Mouse (Mus musculus) C2C12 (cell line): ENCODE measurements around the gene Perp. TPM values are rescaled to one million over a fixed set of nuclear protein-coding genes. Genes with fewer than 3 reads are reported as not detected.

Source experiments
- H3K27me3 ChIP-seq: one replicate; pipeline ENCODE4 v1.6.1; 2011; ENCODE audit not compliant: control insufficient read depth, insufficient read depth, insufficient read length
- H3K36me3 ChIP-seq: one replicate; pipeline ENCODE4 v1.6.1; 2011; ENCODE audit not compliant: control insufficient read depth, insufficient read depth
- H3K4me3 ChIP-seq: one replicate; pipeline ENCODE4 v1.5.1; 2011; ENCODE audit warnings: mild to moderate bottlenecking, control low read depth; ENCODE audit not compliant: poor library complexity, insufficient read depth, severe bottlenecking
- H3K79me2 ChIP-seq: one replicate; pipeline ENCODE4 v1.6.1; 2011; ENCODE audit not compliant: control insufficient read depth, insufficient read depth
- H3K79me3 ChIP-seq: one replicate; pipeline ENCODE4 v1.6.1; 2011; ENCODE audit warnings: low read depth, control low read depth
- H3ac ChIP-seq: one replicate; pipeline ENCODE3; 2011; ENCODE audit warnings: low read depth; ENCODE audit not compliant: control insufficient read depth, insufficient read length
- CEBPB ChIP-seq: IDR thresholded peaks from one replicate; pipeline ENCODE4 v1.6.1; 2011; ENCODE audit warnings: low read depth, mild to moderate bottlenecking, control low read depth, moderate library complexity
- CTCF ChIP-seq: IDR thresholded peaks from one replicate; pipeline ENCODE4 v1.5.1; 2011; ENCODE audit not compliant: control insufficient read depth, insufficient read depth, insufficient read length
- FOSL1 ChIP-seq: IDR thresholded peaks from one replicate; pipeline ENCODE4 v1.8.0; 2011; ENCODE audit warnings: mild to moderate bottlenecking, low read length; ENCODE audit not compliant: poor library complexity, insufficient read depth, severe bottlenecking
- MAX ChIP-seq: IDR thresholded peaks from one replicate; pipeline ENCODE4 v1.6.1; 2011; ENCODE audit warnings: mild to moderate bottlenecking, control low read depth
- MYOD1 ChIP-seq: IDR thresholded peaks from one replicate; pipeline ENCODE4 v1.6.1; 2011; ENCODE audit warnings: low read depth; ENCODE audit not compliant: control insufficient read depth, insufficient read length
- MYOG ChIP-seq: IDR thresholded peaks from one replicate; pipeline ENCODE4 v1.6.1; 2011; ENCODE audit not compliant: control insufficient read depth, insufficient read length; ENCODE audit errors: extremely low read depth
- USF1 ChIP-seq: IDR thresholded peaks from one replicate; pipeline ENCODE4 v1.6.1; 2011; ENCODE audit warnings: low read depth, mild to moderate bottlenecking, control low read depth, moderate library complexity
- polyA plus RNA-seq: library from polyadenylated mRNA; unstranded; fragments of >200 nt; fragmentation: generic; extraction: Trizol; gene quantifications from one replicate; pipeline ENCODE4 v1.2.1, GENCODE M21; 2012; ENCODE audit warnings: missing spikeins

The Perp gene
- polyA plus RNA-seq, 1 experiment, result 0.02 TPM

DNA sequence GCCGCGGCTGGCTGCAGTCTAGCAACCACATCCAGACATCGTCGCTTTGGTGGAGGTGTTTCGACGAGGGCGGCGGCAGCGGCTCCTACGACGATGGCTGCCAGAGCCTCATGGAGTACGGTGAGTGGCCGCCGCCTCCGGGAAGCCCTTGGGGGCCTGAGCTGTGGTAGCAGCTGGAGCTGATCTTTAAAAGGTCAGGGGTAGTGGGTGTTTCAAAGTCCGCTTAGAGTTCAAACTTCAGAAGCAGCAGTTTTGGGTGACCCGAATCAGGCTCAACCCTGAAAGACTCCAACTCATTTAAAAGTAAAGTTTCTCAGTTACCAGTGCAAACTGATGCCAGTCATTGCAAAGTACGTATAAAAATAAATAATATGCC is 455 bp downstream of the Perp start:
- Histone ChIP-seq H3K79me3 (no peaks in the 10 kb centered on the region), H3K36me3 (no peaks in the 10 kb centered on the region), H3K79me2 (no peaks in the 10 kb centered on the region), H3K27me3 (peaks cover 8% of the 10 kb centered on the region), H3ac (no peak overlapping the region), H3K4me3 (no peak overlapping the region)
- TF ChIP-seq USF1, result no peak
- no peak for TF ChIP-seq MYOD1
- no peak for TF ChIP-seq MYOG
- no peak for TF ChIP-seq CTCF
- TF ChIP-seq MAX, result no peak
- no peak for TF ChIP-seq FOSL1
- TF ChIP-seq CEBPB, result no peak

DNA sequence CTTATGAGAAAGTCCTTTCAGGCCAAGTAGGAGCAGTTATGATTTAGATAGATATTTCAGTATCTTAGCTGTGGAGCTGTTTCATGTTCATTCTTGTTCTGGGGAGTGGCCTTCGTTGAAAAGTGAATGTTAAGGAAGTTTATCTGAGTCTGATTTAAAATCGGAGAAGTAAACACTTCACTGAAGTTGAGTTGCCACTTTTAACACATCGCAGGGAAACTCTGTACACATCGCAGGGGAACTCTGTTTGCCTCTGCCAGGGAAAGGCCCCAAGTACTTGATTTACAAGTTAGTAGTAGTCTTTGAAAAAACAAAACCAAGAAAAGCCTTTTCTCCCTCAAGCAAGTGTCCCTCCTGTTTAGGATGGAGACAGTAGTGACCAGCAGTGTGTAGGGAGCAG is 891 bp downstream of the Perp start:
- TF ChIP-seq MAX, result no peak
- TF ChIP-seq FOSL1, result no peak
- no peak for TF ChIP-seq MYOD1
- no peak for TF ChIP-seq MYOG
- no peak for TF ChIP-seq USF1
- no peak for TF ChIP-seq CTCF
- TF ChIP-seq CEBPB, result no peak
- peaks cover 8% of the 10 kb centered on the region for H3K27me3 ChIP-seq
- H3K4me3 ChIP-seq, result no peak overlapping the region
- no peaks in the 10 kb centered on the region for H3K79me3 ChIP-seq
- no peak overlapping the region for H3ac ChIP-seq
- no peaks in the 10 kb centered on the region for H3K79me2 ChIP-seq
- H3K36me3 ChIP-seq, result no peaks in the 10 kb centered on the region

DNA sequence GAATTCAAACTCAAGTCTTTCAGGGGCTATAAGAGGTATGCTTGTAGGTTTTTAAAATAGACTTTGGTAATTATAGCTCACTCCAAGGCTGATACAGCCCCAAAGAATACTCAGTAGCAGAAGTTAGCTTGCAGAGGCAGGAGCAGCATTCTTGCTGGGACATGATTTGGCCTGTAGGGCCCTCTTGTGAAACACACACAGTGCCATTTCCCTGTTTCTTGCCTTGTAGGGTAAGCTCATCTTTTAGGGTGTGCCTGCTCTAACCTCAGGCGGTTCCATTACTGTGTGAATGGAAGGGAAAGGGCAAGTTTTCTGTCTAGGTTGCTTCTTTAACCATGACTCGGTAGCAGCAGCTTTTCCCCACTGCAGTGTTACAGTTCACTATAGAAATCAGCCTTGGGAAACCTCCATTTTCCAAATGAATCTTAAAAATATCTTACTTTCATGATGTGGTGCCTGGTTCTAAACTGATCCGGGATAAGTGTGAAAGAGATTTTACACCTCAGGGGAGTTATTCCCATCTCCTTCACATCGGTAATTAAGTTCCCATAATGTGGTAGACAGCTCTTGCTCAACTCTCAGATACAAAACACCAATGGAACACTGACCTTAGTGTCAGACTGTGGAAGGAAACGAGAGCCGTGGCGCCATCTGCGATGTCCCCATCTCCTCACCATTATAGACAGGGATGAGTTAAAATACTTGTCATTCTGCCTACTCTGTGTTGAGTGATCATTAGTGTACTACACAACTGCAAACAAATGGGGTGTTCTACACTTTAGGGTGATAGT is 1.8 kb downstream of the Perp start:
- TF ChIP-seq FOSL1 (no peak), USF1 (no peak), CTCF (no peak), MYOD1 (no peak), MYOG (no peak)
- H3ac ChIP-seq, result no peak overlapping the region
- H3K79me2 ChIP-seq, result no peaks in the 10 kb centered on the region
- no peaks in the 10 kb centered on the region for H3K79me3 ChIP-seq
- H3K27me3 ChIP-seq, result peaks cover 8% of the 10 kb centered on the region
- no peaks in the 10 kb centered on the region for H3K36me3 ChIP-seq
- no peak overlapping the region for H3K4me3 ChIP-seq

DNA sequence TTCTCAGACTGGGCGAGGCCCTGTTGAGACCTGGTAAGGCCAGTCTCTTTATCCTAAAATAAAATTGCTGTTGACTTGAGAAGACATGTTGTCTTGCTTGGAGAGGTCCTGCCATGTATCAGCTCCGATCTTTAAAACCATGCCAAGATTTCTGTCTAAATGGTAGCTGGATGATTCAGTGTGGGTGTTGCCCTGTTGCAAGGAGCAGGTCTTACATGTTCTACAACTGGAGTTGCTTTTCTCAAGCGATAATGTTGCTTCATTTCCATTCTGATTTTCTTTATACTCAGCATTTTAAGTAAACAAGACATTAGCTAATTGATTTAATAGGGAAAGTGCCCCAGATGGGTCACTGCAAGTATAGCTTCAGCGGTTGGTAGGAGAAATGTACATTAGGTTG is 5.4 kb downstream of the Perp start:
- H3K36me3 ChIP-seq, result no peaks in the 10 kb centered on the region
- H3K79me2 ChIP-seq, result no peaks in the 10 kb centered on the region
- H3K27me3 ChIP-seq, result peaks cover 5% of the 10 kb centered on the region
- H3K79me3 ChIP-seq, result no peaks in the 10 kb centered on the region
- H3K4me3 ChIP-seq, result no peak overlapping the region
- H3ac ChIP-seq, result no peak overlapping the region
- TF ChIP-seq FOSL1 (no peak), USF1 (no peak), MYOG (no peak)

DNA sequence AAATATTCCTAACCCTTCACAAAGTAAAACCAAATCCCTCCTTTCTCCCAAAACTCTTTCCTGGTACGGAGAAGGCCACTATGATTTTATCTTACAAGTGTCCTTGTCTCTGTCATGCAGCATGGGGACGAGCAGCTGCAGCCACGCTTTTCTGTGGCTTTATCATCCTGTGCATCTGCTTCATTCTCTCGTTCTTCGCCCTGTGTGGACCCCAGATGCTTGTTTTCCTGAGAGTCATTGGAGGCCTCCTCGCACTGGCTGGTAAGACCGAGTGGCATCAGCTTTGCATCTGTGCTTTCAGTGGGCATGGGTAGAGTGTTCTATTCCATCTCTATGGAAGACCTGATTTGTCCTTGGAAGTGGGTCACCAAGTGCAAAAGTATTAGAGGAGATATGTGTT is 8.6 kb downstream of the Perp start:
- TF ChIP-seq MYOD1, result no peak
- TF ChIP-seq MAX, result no peak
- no peak for TF ChIP-seq USF1
- TF ChIP-seq FOSL1, result no peak
- no peak for TF ChIP-seq CEBPB
- no peak for TF ChIP-seq MYOG
- no peak for TF ChIP-seq CTCF

DNA sequence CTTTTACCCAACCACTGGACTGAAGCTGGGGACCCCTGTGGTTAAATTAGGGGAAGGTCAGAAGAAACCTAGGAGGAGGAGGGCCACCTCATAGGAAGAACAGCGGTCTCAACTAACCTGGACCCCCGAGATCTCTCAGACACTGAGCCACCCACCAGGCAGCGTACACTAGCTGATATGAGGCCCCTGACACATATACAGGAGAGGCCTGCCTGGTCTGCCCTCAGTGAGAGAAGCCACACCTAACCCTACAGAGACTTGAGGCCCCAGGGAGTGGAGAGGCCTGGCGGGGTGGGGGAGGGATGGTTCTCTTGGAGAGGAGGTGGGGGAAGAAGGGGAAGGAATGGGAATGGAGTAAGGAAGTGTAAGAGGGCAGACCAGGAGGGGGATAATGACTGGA is 12.4 kb downstream of the Perp start:
- no peak overlapping the region for H3K4me3 ChIP-seq
- no peaks in the 10 kb centered on the region for H3K79me3 ChIP-seq
- no peaks in the 10 kb centered on the region for H3K27me3 ChIP-seq
- H3K36me3 ChIP-seq, result no peaks in the 10 kb centered on the region
- no peak overlapping the region for H3ac ChIP-seq
- H3K79me2 ChIP-seq, result no peaks in the 10 kb centered on the region
- TF ChIP-seq MAX (no peak), FOSL1 (no peak), MYOG (no peak), CEBPB (no peak), CTCF (no peak), MYOD1 (no peak), USF1 (no peak)

More for the DNA sequence above, 8.6 kb downstream of the Perp start:
- no peak overlapping the region for H3K4me3 ChIP-seq
- no peak overlapping the region for H3ac ChIP-seq
- H3K79me3 ChIP-seq, result no peaks in the 10 kb centered on the region
- H3K79me2 ChIP-seq, result no peaks in the 10 kb centered on the region
- peaks cover 4% of the 10 kb centered on the region for H3K27me3 ChIP-seq
- no peaks in the 10 kb centered on the region for H3K36me3 ChIP-seq
